ENCODE assay signal across 8 mouse cellular contexts in genomic region chr2:12418121-12418520, GRCm38 (mm10). TPM values are rescaled to one million over a fixed set of nuclear protein-coding genes. Genes with fewer than 3 reads are reported as not detected.
DNase-seq lines count a peak whose midpoint lies in the region; ATAC-seq lines count a peak whose summit lies in the region.

No protein-coding gene starts in this region.

- H3K4me3 ChIP-seq in heart, embryonic 16.5 days (ENCODE audit: low read length) = peak overlapping the region; percentile 82
- H3K4me3 ChIP-seq in liver, embryonic 15.5 days (replicated peaks) = peak overlapping the region; percentile 87
- H3K4me3 ChIP-seq in neural tube, embryonic 14.5 days (ENCODE audit: low read depth, low read length) = peak overlapping the region; percentile 70

- peak overlapping the region; percentile 82 for H3K9ac ChIP-seq in heart, embryonic 16.5 days (ENCODE audit: low read length)
- H3K9ac ChIP-seq in liver, embryonic 15.5 days = peak overlapping the region; percentile 83
- peak overlapping the region; percentile 74 for H3K9ac ChIP-seq in neural tube, embryonic 14.5 days (replicated peaks; ENCODE audit: low read depth, low read length)

- no peak for DNase-seq in heart, postnatal 14 days
- peak; percentile 7 for DNase-seq in NIH3T3 (ENCODE audit: low read depth)
- DNase-seq in layer of hippocampus, postnatal 25 days (ENCODE audit: extremely low spot score in 1 of 2, low spot score in 1 of 2) = no peak

- ATAC-seq in heart, embryonic 16.5 days (replicated peaks; ENCODE audit: extremely low read depth, insufficient read depth, low FRiP score) = no peak
- ATAC-seq in granulocyte monocyte progenitor cell, adult 5-6 weeks (replicated peaks; ENCODE audit: poor library complexity, severe bottlenecking) = peak; percentile 43
- ATAC-seq in liver, embryonic 15.5 days (ENCODE audit: insufficient read depth) = peak; percentile 59
- ATAC-seq in neural tube, embryonic 14.5 days (ENCODE audit: low read depth) = no peak
- no peak for ATAC-seq in frontal cortex, adult (ENCODE audit: low TSS enrichment)

- H3K27me3 ChIP-seq in heart, embryonic 16.5 days (ENCODE audit: control insufficient read depth, insufficient read depth, low read length) = no peaks in the 10 kb centered on the region
- no peaks in the 10 kb centered on the region for H3K27me3 ChIP-seq in liver, embryonic 15.5 days
- no peaks in the 10 kb centered on the region for H3K27me3 ChIP-seq in neural tube, embryonic 14.5 days (ENCODE audit: control insufficient read depth, insufficient read depth, low read length)

- no peaks in the 10 kb centered on the region for H3K36me3 ChIP-seq in heart, embryonic 16.5 days (ENCODE audit: control insufficient read depth, insufficient read depth)
- H3K36me3 ChIP-seq in liver, embryonic 15.5 days (replicated peaks) = no peaks in the 10 kb centered on the region
- H3K36me3 ChIP-seq in neural tube, embryonic 14.5 days (ENCODE audit: control insufficient read depth, insufficient read depth, low read length) = no peaks in the 10 kb centered on the region

- intact Hi-C loops in heart, postnatal 14 days (cut with DNase I) = no loop called here

- peak overlapping the region; percentile 79 for H3K4me2 ChIP-seq in heart, embryonic 16.5 days (ENCODE audit: low read depth, low read length)
- peak overlapping the region; percentile 81 for H3K4me2 ChIP-seq in liver, embryonic 15.5 days
- H3K4me2 ChIP-seq in neural tube, embryonic 14.5 days (ENCODE audit: low read depth, low read length) = peak overlapping the region; percentile 71

- H3K27ac ChIP-seq in heart, embryonic 16.5 days (ENCODE audit: low read length) = no peak overlapping the region
- H3K27ac ChIP-seq in liver, embryonic 15.5 days (replicated peaks) = peak overlapping the region; percentile 79
- no peak overlapping the region for H3K27ac ChIP-seq in neural tube, embryonic 14.5 days (ENCODE audit: low read depth, low read length)

- 34% methylated on average over 8 of the region's 8 CpGs for WGBS in heart, embryonic 16.5 days
- 25% methylated on average over 8 of the region's 8 CpGs for WGBS in liver, embryonic 15.5 days (ENCODE audit: insufficient replicate concordance)
- 49% methylated on average over 8 of the region's 8 CpGs for WGBS in neural tube, embryonic 14.5 days

- no peaks in the 10 kb centered on the region for H3K9me3 ChIP-seq in heart, embryonic 16.5 days (replicated peaks; ENCODE audit: control insufficient read depth, low read length)
- no peaks in the 10 kb centered on the region for H3K9me3 ChIP-seq in liver, embryonic 15.5 days (replicated peaks)
- H3K9me3 ChIP-seq in neural tube, embryonic 14.5 days (ENCODE audit: control insufficient read depth, low read length) = no peaks in the 10 kb centered on the region

- H3K4me1 ChIP-seq in heart, embryonic 16.5 days (ENCODE audit: control insufficient read depth, insufficient read depth, low read length) = peaks cover 10% of the 10 kb centered on the region
- peaks cover 32% of the 10 kb centered on the region for H3K4me1 ChIP-seq in liver, embryonic 15.5 days (replicated peaks)
- peaks cover 6% of the 10 kb centered on the region; the same call in 1 of the 2 replicates for H3K4me1 ChIP-seq in neural tube, embryonic 14.5 days (ENCODE audit: control insufficient read depth, insufficient read depth, low read length)

RNA-seq across cellular contexts. Expression of gene Mindy3, which starts 1.1 kb away (rescaled TPM):
- 22.7 and 26.4 TPM in 2 replicates for polyA plus RNA-seq in heart, embryonic 16.5 days (2015; fragmentation: Nextera tagmentation; extraction: Ambion mirVana)
- total RNA-seq in heart, postnatal 14 days (2021) = 10 to 100 TPM; 21.5 to 25.9 TPM
- total RNA-seq in granulocyte monocyte progenitor cell, adult 5-6 weeks (2014; fragmentation: Nextera tagmentation) = 52.3 and 59.0 TPM in 2 replicates
- 19.9 and 29.7 TPM in 2 replicates for total RNA-seq in granulocyte monocyte progenitor cell, adult 5-6 weeks (2017)
- 14.0 and 15.3 TPM in 2 replicates for polyA plus RNA-seq in liver, embryonic 15.5 days (2015; fragmentation: Nextera tagmentation; extraction: Ambion mirVana)
- 62.3 and 65.6 TPM in 2 replicates for polyA plus RNA-seq in neural tube, embryonic 14.5 days (2014; fragmentation: Nextera tagmentation; extraction: Ambion mirVana)
- total RNA-seq in layer of hippocampus, postnatal 25 days (2021) = 10 to 100 TPM; 87.7 to 95.3 TPM

Comparison
In these comparisons a context has a peak if more than half of its experiments do, and no peak if none do; other contexts are left out.
1. ATAC-seq: peak in granulocyte monocyte progenitor cell, adult 5-6 weeks (single experiment) and liver, embryonic 15.5 days (single experiment); none in heart, embryonic 16.5 days (single experiment), neural tube, embryonic 14.5 days (single experiment) and frontal cortex, adult (single experiment).
2. Peak in every context shown above with its lines, with median percentiles within 50 percentile points of each other: H3K4me2 ChIP-seq, H3K4me3 ChIP-seq and H3K9ac ChIP-seq.